Mouse (Mus musculus) heart, adult 2 months (tissue): Measurements from ENCODE around the gene Il2ra. TPM values are rescaled to one million over a fixed set of nuclear protein-coding genes. Genes with fewer than 3 reads are reported as not detected.
"Not testable (repeated sequence)": the region's sequence is repeated elsewhere in the genome, so short reads cannot be mapped to it uniquely, and the experiment has no call there.

Experiments used
- DNase-seq, 2 experiments: peaks; one replicate each; pipeline ENCODE4 v3.0.0; 2021
- H3K27ac ChIP-seq: fragments of 200-600 bp; 2 replicates; pipeline ENCODE4 v1.8.1; 2022
- H3K27me3 ChIP-seq: fragments of 200-500 bp; 2 replicates; pipeline ENCODE4 v1.6.1; 2012; ENCODE audit warnings: mild to moderate bottlenecking, low read length, inconsistent platforms, mixed read lengths; ENCODE audit not compliant: control insufficient read depth, insufficient read depth
- H3K36me3 ChIP-seq: fragments of 200-500 bp; 2 replicates; pipeline ENCODE4 v1.6.1; 2012; ENCODE audit warnings: low read length, inconsistent platforms; ENCODE audit not compliant: control insufficient read depth, insufficient read depth
- H3K4me1 ChIP-seq: fragments of 200-500 bp; 2 replicates; pipeline ENCODE4 v1.6.1; 2011; ENCODE audit warnings: low read length; ENCODE audit not compliant: control insufficient read depth, insufficient read depth
- H3K4me3 ChIP-seq: fragments of 200-600 bp; 2 replicates; pipeline ENCODE4 v1.8.1; 2022
- H3K79me2 ChIP-seq: fragments of 200-500 bp; replicated peaks from 2 replicates; pipeline ENCODE4 v1.6.1; 2012; ENCODE audit warnings: mild to moderate bottlenecking, inconsistent platforms, low read length, moderate library complexity, mixed read lengths; ENCODE audit not compliant: control insufficient read depth, insufficient read depth
- H3K9ac ChIP-seq: fragments of 200-500 bp; 2 replicates; pipeline ENCODE4 v1.6.1; 2012; ENCODE audit warnings: low read depth, mild to moderate bottlenecking, control low read depth, inconsistent platforms, low read length, mixed read lengths
- CTCF ChIP-seq: fragments of 200-600 bp; IDR thresholded peaks from 2 replicates; pipeline ENCODE4 v1.8.1; 2022; ENCODE audit warnings: antibody characterized with exemption, mild to moderate bottlenecking, moderate library complexity
- EP300 ChIP-seq: fragments of 200-500 bp; IDR thresholded peaks from 2 replicates; pipeline ENCODE4 v1.6.1; 2011; ENCODE audit warnings: low read depth, low read length, control low read depth; ENCODE audit not compliant: insufficient read depth
- POLR2A ChIP-seq: fragments of 200-500 bp; IDR thresholded peaks from 2 replicates; pipeline ENCODE4 v1.6.1; 2011; ENCODE audit warnings: mild to moderate bottlenecking, low read depth, low read length, control low read depth; ENCODE audit not compliant: insufficient read depth
- WGBS: fragments of 180-500 bp; shearing (Covaris S2); methylation state at CpG from one replicate; pipeline ENCODE4 v1.1.7; 2018; 5-methylcytosine and 5-hydroxymethylcytosine counted together
- intact Hi-C: fragments of 180-260 bp; cut with DNase I; formaldehyde crosslinking; loops from one replicate; pipeline ENCODE4 v1.15.1; 2025
- polyA plus RNA-seq: library from polyadenylated mRNA; depleted of rRNA; stranded (reverse); fragments of >200 nt; gene quantifications from 2 replicates; pipeline ENCODE4 v1.2.3, GENCODE M21; 2012
- total RNA-seq, 2 experiments: library from RNA; stranded (reverse); gene quantifications; 2 replicates each; pipeline ENCODE4 v1.2.3; 2021

The Il2ra gene
- total and polyA plus RNA-seq, 3 experiments = 0.78 to 0.81 (median 0.80) TPM

DNA sequence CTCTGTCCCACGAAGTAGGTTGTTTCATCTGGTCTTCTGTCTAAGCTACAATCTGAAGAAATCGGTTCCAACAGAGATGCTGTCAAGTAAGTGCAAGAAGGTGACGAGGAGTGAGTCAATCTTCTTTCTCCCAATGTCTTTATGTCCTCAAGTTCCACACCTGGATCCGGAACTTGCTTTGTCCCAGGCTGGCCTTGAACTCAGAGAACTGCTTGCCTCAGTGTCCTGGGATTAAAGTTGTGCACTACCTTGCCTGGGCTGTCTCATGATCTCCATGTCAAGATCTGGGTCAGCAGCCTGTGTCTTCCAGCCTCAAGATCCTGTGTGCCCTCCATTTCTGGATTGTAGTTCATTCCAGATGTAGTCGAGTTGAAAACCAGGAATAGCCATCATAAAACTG lies 38.6 kb upstream of the Il2ra start, which contains the start of gene Rbm17:
TSS of gene Rbm17 (minus strand) at position 101 of the 400 bp plus-strand sequence.
- H3K4me3 ChIP-seq = peak within 1 kb of the TSS; percentile 92
- intact Hi-C loops = loop anchor here (5.0 to 10.0 kb wide), 3 partner anchors 102 to 171 kb away; partner anchors contain the start of genes Ankrd16, Fbh1 and Il15ra
- H3K79me2 ChIP-seq = no peaks in the 10 kb centered on the region; the same call in 1 of the 2 replicates
- no peaks in the 10 kb centered on the region for H3K27me3 ChIP-seq
- TF ChIP-seq CTCF = no peak
- no peak for TF ChIP-seq EP300
- TF ChIP-seq POLR2A = no peak
- DNase-seq = no peak
- peak within 1 kb of the TSS; percentile 95 for H3K9ac ChIP-seq
- no peaks in the 10 kb centered on the region for H3K4me1 ChIP-seq
- H3K27ac ChIP-seq = peak within 1 kb of the TSS; percentile 84
- H3K36me3 ChIP-seq = peaks cover 7% of the 10 kb centered on the region
- WGBS = 87% methylated on average over 5 of the region's 5 CpGs

DNA sequence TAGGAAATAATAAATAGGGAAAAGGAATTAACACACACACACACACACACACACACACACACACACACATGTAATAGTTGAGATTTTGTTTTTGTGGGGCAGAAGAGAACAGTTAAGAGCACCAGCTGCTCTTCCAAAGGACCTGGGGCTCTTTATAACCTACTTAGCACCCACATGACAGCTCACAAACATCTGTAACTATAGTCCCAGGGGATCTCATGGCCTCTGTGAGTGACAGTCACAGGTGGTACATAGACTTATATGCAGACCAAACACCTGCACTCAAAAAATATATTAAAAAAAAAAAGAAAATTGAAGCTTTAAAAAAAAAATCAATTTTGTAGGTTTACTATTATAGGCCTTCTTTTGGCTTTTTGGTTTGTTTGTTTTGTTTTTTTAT lies 37.7 kb upstream of the Il2ra start:
- no peak overlapping the region for H3K27ac ChIP-seq
- DNase-seq = no peak
- no peaks in the 10 kb centered on the region; the same call in 1 of the 2 replicates for H3K79me2 ChIP-seq
- no peaks in the 10 kb centered on the region for H3K27me3 ChIP-seq
- peaks cover 7% of the 10 kb centered on the region for H3K36me3 ChIP-seq
- intact Hi-C loops = loop anchor here (5.0 to 10.0 kb wide), 3 partner anchors 102 to 170 kb away; partner anchors contain the start of genes Ankrd16, Fbh1 and Il15ra
- H3K4me1 ChIP-seq = no peaks in the 10 kb centered on the region
- TF ChIP-seq CTCF (no peak), POLR2A (no peak), EP300 (no peak)
- H3K9ac ChIP-seq = no peak overlapping the region
- no peak overlapping the region for H3K4me3 ChIP-seq

- not testable (repeated sequence) for H3K9ac ChIP-seq, H3K79me2 ChIP-seq, H3K27ac ChIP-seq, H3K4me3 ChIP-seq, H3K4me1 ChIP-seq, DNase-seq, H3K27me3 ChIP-seq, H3K36me3 ChIP-seq
- 72% methylated on average over 4 of the region's 4 CpGs for WGBS
- intact Hi-C loops = loop anchor here (10.0 kb wide), 1 partner anchor 168 kb away; the partner anchor contains the start of genes Ankrd16 and Fbh1
Observed at GRCm38 (mm10) chr2:11606718-11607117, 35.9 kb upstream of the Il2ra start.

- intact Hi-C loops, H3K4me3 ChIP-seq, DNase-seq, H3K36me3 ChIP-seq, H3K27me3 ChIP-seq, H3K27ac ChIP-seq, H3K9ac ChIP-seq, H3K4me1 ChIP-seq, H3K79me2 ChIP-seq: not testable (repeated sequence)
- 80% methylated on average over 6 of the region's 6 CpGs for WGBS
Observed at GRCm38 (mm10) chr2:11612939-11613338, 29.7 kb upstream of the Il2ra start.

- Histone ChIP-seq H3K36me3 (no peaks in the 10 kb centered on the region), H3K79me2 (no peaks in the 10 kb centered on the region), H3K9ac (no peak overlapping the region), H3K27ac (no peak overlapping the region), H3K4me1 (no peaks in the 10 kb centered on the region), H3K27me3 (no peaks in the 10 kb centered on the region), H3K4me3 (no peak overlapping the region)
- WGBS = 84% methylated on average over 9 of the region's 9 CpGs
- TF ChIP-seq CTCF = no peak
- no peak for TF ChIP-seq EP300
- TF ChIP-seq POLR2A = no peak
- no peak for DNase-seq
- intact Hi-C loops = no loop called here
Observed at GRCm38 (mm10) chr2:11616846-11617245, 25.8 kb upstream of the Il2ra start.

- intact Hi-C loops = no loop called here
- Histone ChIP-seq H3K4me1 (no peaks in the 10 kb centered on the region), H3K9ac (no peak overlapping the region), H3K79me2 (no peaks in the 10 kb centered on the region), H3K4me3 (no peak overlapping the region), H3K27me3 (no peaks in the 10 kb centered on the region), H3K27ac (no peak overlapping the region), H3K36me3 (no peaks in the 10 kb centered on the region)
- TF ChIP-seq CTCF (no peak), EP300 (no peak), POLR2A (no peak)
- no peak for DNase-seq
- WGBS = 52% methylated on average over 2 of the region's 2 CpGs
Observed at GRCm38 (mm10) chr2:11619598-11619997, 23.0 kb upstream of the Il2ra start.
